ENCODE assay signal across 19 mouse cellular contexts in genomic region chr12:86565996-86566395, GRCm38 (mm10).
DNase-seq lines count a peak whose midpoint lies in the region; ATAC-seq lines count a peak whose summit lies in the region.
"Had no signal": no experiment of that assay in that cellular context is flagged by ENCODE, and none has a peak within 500 bp of the region (broad histone marks: within the 10 kb centered on the region; RNA-seq: fewer than 3 reads in every experiment).

No protein-coding gene starts in this region.

- H3K4me2 ChIP-seq in forebrain, embryonic 14.5 days (ENCODE audit: low read length), result no peak overlapping the region
- no peak overlapping the region for H3K4me2 ChIP-seq in forebrain, embryonic 13.5 days
- H3K4me2 ChIP-seq: hindbrain, embryonic 14.5 days; limb, embryonic 12.5 days had no signal

- 71% methylated on average over 5 of the region's 5 CpGs for WGBS in forebrain, embryonic 14.5 days
- WGBS in forebrain, embryonic 13.5 days, result 78% methylated on average over 5 of the region's 5 CpGs

- no peak overlapping the region for H3K27ac ChIP-seq in forebrain, embryonic 14.5 days (ENCODE audit: low read depth, low read length)
- no peak overlapping the region for H3K27ac ChIP-seq in forebrain, embryonic 13.5 days
- H3K27ac ChIP-seq: heart, adult 2 months; hindbrain, embryonic 14.5 days; limb, embryonic 12.5 days; liver, embryonic 14.5 days; midbrain, embryonic 10.5 days had no signal

- ATAC-seq in forebrain, embryonic 14.5 days, result peak; percentile 37; the same call in 1 of the 2 replicates
- ATAC-seq in forebrain, embryonic 13.5 days, result no peak
- ATAC-seq: intestine, postnatal 0 days had no signal

- H3K9me3 ChIP-seq in forebrain, embryonic 14.5 days (replicated peaks; ENCODE audit: control insufficient read depth, low read length), result no peaks in the 10 kb centered on the region
- no peaks in the 10 kb centered on the region for H3K9me3 ChIP-seq in forebrain, embryonic 13.5 days (replicated peaks)
- H3K9me3 ChIP-seq: limb, embryonic 12.5 days; midbrain, embryonic 10.5 days had no signal

- no peak overlapping the region for H3K9ac ChIP-seq in forebrain, embryonic 14.5 days (ENCODE audit: low read length)
- no peak overlapping the region for H3K9ac ChIP-seq in forebrain, embryonic 13.5 days
- H3K9ac ChIP-seq: hindbrain, embryonic 14.5 days; limb, embryonic 12.5 days; liver, embryonic 14.5 days had no signal

- intact Hi-C loops in left cerebral cortex, postnatal 14 days (cut with DNase I), result no loop called here

- DNase-seq in forebrain, embryonic 14.5 days (ENCODE audit: low spot score), result peak; percentile 64
- DNase-seq in layer of hippocampus, adult 8-10 months (ENCODE audit: low spot score in 2 of 2), result peak; percentile 42 to 53
- peak; percentile 34 to 73 for DNase-seq in left cerebral cortex, postnatal 14 days (ENCODE audit: low spot score in 2 of 2)
- peak; percentile 42 for DNase-seq in right cerebral cortex, postnatal 4 days
- no peak for DNase-seq in ovary, adult 18-20 months (ENCODE audit: low spot score)
- DNase-seq in spleen, postnatal 14 days (ENCODE audit: low spot score in 2 of 2), result no peak
- no peak for DNase-seq in heart, adult 18-20 months
- DNase-seq: adrenal gland, postnatal 14 days; heart, adult 2 months; kidney, postnatal 10 days; lung, postnatal 14 days; retina, postnatal 1 day; thymus, adult 2 months had no signal

- H3K27me3 ChIP-seq in forebrain, embryonic 14.5 days (replicated peaks; ENCODE audit: control insufficient read depth, insufficient read depth, low read length), result no peaks in the 10 kb centered on the region
- 0 out of 2 replicates have a peak, but pooled peaks cover under 1% of the 10 kb centered on the region for H3K27me3 ChIP-seq in forebrain, embryonic 13.5 days
- H3K27me3 ChIP-seq: limb, embryonic 12.5 days had no signal

- no peaks in the 10 kb centered on the region for H3K36me3 ChIP-seq in forebrain, embryonic 14.5 days (ENCODE audit: control insufficient read depth, insufficient read depth, low read length)
- no peaks in the 10 kb centered on the region for H3K36me3 ChIP-seq in forebrain, embryonic 13.5 days (ENCODE audit: poor library complexity, severe bottlenecking)
- H3K36me3 ChIP-seq: limb, embryonic 12.5 days; midbrain, embryonic 10.5 days had no signal

- H3K4me3 ChIP-seq in forebrain, embryonic 14.5 days (ENCODE audit: low read depth, low read length), result no peak overlapping the region
- no peak overlapping the region for H3K4me3 ChIP-seq in forebrain, embryonic 13.5 days
- H3K4me3 ChIP-seq: heart, adult 2 months; limb, embryonic 12.5 days; midbrain, embryonic 10.5 days had no signal

- no peaks in the 10 kb centered on the region for H3K4me1 ChIP-seq in forebrain, embryonic 14.5 days (ENCODE audit: control insufficient read depth, insufficient read depth, low read length)
- no peaks in the 10 kb centered on the region for H3K4me1 ChIP-seq in forebrain, embryonic 13.5 days
- H3K4me1 ChIP-seq: limb, embryonic 12.5 days; midbrain, embryonic 10.5 days had no signal

Comparison
In these comparisons a context has a peak if more than half of its experiments do, and no peak if none do; other contexts are left out.
1. DNase-seq: peak in forebrain, embryonic 14.5 days (single experiment), layer of hippocampus, adult 8-10 months (2 of 2), left cerebral cortex, postnatal 14 days (2 of 2) and right cerebral cortex, postnatal 4 days (single experiment); none in ovary, adult 18-20 months (single experiment), spleen, postnatal 14 days (0 of 2) and heart, adult 18-20 months (0 of 2).